Mouse (Mus musculus): Measurements from ENCODE around the gene Gna13.

Gna13 gene

DNA sequence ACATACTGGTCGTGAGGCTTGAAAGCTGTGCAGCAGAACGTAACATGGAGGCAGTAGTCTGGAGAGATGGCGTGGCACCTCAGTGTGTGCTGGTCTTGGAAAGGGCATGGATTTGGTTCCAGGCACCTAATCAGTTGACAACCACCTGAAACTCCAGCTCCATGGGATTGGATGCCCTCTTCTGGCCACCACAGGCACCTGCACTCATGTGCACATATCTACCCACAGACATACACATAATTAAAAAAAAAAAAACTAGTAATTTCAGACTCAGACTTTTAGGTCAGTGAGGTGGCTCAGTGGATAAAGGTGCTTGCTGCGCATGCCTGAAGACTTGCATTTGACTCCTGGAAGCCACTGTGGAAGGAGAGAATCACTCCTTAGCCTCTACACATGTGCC is 59.6 kb downstream of the Gna13 start:
- no peak for DNase-seq (ENCODE audit: low spot score in 2 of 2)

DNA sequence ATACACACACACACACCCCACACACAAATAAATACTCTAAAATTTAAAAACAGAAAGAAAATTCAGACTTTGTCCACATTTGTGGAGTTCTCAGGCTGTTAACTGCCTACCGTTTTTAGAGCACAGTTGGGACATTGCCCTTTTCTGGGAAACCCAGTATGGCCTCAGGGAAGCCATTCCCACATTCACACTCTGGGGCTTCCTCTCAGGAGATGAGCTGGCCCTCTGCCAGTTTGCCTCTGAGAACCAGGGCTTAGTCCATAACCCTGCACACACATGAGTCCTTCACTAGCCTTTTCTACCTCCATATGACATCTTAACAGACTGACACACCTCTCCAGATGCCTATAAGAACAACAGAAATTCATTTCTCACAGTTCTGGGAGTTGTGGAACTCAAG is 60.7 kb downstream of the Gna13 start:
- DNase-seq (ENCODE audit: low spot score in 2 of 2): no peak

DNA sequence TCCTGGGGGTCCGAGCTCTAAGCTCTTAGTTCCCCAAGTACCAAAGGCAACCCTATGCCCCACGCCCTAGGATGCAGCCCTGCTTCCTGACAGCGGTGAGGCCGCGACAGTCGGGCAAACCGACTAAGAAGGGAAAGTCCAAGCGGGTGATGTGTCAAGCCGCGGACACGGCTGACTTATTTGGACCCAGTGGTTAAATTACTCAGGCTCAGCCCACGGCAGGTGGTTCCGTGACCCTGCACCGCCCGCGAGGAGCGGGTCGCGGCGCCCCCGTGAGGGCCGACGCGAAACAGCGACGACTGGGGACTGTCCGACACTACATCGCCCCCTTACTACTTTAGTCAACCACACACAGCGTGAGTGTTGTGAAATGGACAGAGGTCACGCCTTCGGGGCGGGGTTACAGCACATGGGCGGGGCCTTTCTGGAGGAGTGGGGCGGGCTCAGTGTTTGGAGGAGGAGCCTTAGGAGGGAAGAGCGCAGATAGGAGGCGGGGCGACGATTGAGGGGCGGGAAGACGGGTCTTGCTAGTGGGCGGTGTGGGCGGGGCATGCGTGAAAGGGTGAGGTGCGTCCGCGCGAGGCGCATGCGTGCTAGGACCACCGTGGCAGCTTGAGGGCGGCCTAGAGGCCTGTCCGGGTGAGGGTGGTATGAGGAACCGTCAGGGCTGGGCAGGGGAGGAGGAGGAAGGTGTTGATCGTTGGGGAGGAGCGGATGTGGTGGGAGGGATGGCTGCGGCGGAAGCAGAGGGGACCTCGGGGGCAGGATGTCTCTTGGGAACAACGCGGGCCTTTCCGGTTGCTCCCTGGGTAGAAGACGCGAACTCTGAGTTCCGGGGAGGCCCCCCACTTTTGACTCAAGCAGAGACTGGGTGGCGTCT is 63.0 kb downstream of the Gna13 start, which contains the start of gene Amz2:
TSS of gene Amz2 (plus strand) at position 555 of the 880 bp plus-strand sequence.
- DNase-seq (ENCODE audit: low spot score in 2 of 2): peak; percentile 97

DNA sequence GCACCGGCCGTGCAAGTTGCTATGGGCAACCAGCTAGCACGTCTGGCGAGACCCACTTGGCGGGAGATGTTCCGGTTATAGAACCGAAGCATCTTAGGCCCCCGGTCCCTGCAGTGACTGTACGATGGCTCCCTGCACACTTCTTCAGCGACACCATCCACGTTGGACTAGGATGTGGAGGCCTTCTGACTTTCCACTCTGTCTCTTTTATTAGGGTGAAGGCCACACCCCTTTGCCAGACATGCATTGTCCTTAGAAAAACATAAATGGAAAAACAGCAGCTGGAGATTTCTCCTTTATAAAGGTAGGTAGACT is 63.6 kb downstream of the Gna13 start:
- no peak for DNase-seq (ENCODE audit: low spot score in 2 of 2)

DNA sequence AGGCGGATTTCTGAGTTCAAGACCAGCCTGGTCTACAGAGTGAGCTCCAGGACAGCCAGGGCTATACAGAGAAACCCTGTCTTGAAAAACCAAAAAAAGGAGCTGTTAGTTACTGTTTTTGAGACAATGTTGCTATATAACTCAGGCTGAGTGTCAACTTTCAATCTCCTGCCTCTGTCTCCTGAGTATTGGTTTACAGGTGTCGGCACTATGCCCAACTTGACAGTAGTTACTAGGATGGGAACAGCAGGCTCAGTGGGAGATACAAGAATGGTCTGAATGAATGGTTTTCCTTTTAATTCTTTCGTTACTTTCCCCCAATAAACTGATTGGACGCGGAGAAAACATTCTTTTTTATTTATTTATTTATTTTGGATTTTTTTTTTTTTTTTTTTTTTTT is 64.7 kb downstream of the Gna13 start:
- DNase-seq (ENCODE audit: low spot score in 2 of 2): no peak

DNA sequence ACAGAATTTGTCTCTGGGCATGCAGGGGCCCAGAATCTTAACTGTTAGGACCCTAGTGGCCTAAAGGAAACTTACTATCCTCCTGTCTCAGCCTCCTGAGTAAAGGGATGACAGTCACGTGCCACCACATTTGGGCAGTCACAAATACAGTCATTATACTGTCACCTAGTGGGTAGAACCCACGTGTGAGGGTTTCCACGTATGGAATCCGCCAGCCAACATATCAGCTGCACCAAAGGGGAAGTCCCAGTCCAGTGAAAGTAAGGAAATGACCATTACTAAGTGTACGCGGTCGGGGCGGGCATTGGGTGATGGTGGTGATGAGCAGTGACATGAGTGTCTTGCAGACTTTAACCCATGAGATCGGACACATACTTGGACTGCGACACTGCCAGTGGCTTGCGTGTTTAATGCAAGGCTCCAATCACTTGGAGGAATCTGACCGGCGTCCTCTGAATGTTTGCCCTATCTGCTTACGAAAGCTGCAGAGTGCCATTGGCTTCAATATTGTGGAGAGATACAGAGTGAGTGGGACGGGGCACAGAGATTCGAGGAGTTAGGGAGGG is 71.7 kb downstream of the Gna13 start:
- no peak for DNase-seq (ENCODE audit: low spot score in 2 of 2)

DNA sequence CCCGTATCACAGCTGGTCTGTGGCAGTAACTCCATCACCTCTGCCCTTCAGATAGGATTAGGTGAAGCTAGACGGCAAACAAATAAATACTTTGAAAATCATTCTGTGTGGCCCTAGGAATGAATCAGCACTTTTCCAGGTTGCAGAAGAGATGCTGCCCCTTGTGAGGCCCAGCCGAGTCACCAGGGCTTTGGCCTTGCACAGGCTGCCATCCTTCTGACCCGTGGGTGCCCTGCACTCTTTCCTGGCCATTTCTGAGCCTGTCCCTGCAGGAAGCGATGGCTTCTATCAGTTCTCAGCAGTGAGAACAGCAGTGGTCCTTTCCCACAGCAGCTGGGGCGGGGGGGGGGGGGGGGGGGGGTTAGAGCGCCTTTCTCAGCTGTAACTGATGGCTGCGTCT is 74.3 kb downstream of the Gna13 start:
- DNase-seq (ENCODE audit: low spot score in 2 of 2): no peak

DNA sequence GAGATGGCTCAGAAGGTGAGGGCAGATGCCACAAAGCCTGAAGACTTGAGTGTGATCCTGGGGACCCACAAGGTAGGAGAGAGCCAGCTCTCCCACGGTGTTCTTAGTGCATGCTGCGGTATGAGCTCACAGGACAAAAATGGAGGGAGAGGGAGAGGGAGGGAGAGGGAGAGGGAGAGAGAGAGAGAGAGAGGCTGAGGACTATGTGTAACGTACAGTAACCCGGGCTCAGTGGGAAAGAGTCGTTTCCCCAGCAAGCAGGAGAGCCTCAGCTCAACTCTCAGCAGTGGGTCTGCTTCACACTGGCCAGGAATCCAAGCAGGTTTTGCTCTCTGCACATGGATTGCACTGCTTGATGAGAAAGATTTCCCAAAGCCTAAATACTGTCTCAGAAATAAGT is 76.6 kb downstream of the Gna13 start:
- no peak for DNase-seq (ENCODE audit: low spot score in 2 of 2)

DNA sequence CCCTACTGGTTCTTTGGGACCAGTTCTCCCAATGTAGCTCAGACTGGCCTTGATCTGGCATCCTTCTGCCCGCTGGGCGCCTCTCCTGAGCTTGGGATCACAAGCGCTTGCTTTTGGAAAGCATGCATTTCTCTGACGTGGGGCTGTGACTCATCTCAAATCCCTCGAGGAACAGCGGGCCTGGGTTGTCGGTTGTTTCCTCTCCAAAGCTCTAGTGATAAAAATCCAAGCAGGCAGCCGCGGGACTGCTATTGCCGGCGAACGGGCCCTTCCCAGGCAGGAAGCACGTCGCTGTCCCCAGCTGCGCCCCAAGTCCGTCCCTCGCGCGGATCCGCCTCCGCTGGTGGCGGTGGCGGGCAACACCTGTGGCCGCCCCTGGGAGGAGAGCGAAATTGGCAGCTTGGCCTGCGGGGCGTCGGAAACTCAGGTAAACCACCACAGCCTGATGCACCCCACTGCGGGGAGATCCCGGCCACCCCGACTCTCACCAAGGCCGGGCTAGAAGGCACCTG is 77.3 kb downstream of the Gna13 start:
- DNase-seq (ENCODE audit: low spot score in 2 of 2): peak; percentile 34 to 45

DNA sequence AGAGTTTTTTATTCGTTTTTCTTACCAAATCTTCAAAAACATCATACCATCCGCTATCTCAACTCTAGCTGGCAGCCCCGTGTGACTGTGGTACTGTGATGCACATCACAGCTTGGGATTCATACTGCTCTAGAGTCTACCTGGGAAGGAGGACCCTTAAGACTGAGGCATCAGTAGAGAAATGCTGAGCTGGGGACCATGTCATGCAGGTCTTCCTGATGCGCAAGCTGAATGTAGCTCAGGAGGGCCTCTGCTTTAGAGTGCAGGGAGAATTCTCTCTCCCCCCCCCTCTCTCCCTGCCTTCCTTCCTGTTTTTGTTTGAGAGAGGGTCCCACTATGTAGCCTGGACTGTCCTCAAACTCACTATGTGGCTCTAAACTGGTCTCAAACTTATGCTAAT is 78.0 kb downstream of the Gna13 start:
- DNase-seq (ENCODE audit: low spot score in 2 of 2): no peak

DNA sequence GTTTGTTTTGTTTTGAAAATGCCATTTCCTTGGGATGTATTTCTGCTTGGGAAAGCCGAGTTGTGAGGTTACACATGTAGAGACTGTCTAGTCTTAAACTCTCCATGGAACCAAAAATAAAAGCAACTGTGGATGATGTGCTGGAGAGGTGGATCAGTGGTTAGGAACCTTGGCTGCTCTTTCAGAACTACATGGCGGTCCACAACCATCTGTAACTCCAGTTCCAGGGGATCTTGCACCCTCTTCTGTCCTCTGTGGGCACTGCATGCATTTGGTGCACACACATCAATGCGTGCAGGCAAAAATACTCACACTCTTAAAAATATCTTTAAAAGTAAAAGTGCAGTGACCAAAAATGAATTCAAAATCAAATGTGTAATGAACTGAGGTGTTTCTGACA is 78.5 kb downstream of the Gna13 start:
- DNase-seq (ENCODE audit: low spot score in 2 of 2): no peak

DNA sequence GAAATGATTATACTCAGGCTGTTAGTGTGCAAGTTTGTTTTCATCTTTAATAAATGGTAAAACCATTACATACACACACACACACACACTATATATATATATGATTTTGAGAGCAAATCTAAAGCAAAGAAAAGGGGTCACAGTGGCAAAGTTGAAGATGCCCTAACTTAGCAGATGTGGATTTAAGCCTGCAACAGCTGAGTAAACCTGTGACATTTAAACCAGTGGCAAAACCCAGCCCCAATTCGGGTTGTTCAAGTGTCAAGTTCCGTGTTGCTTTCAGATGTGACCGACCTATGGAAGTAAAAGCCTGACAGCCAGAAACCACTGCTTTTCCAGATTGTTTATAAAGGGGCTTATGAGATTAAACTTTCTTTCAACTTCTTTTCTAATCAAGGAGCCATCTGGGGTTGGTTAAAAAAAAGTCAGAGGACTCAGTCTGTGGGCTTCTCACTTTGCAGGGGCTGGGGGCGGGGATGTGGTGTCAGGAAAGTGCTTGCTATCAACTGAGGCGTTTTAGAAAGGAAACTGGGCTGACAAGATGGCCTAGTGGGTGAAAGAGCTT is 79.6 kb downstream of the Gna13 start:
- DNase-seq (ENCODE audit: low spot score in 2 of 2): no peak

DNA sequence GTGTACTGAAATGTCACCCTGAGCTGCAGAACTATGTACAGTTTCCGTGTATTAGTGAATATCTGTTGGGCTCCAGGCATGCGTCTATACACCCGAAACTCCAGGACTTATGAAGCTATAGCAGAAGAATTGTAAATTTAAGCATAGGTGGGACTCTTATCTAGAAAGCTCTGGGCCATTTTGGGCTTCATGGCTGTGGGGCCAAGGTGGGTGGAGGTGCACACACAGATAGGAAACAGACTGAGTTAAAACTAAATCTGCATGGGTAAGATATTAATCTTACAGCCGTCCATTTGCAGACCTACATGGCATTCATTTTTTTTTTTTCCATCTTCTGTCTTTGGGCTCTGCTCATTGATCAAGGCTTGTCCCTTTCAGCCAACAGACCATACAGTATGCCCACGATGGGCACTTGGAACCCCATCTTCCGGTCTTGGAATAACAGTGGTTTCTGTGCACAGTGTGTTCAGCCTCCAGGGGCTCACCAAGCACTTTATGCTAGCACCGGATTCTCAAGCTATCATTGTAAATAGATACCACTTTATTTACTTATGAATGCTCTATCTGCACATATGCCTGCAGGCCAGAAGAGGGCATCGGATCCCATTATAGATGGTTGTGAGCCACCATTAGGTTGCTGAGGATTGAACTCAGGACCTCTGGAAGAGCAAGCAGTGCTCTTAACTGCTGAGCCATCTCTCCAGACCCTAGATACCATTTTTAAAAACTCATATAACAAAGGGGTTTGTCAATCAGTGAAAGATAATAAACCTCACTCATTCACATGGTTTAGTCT is 81.0 kb downstream of the Gna13 start:
- no peak for DNase-seq (ENCODE audit: low spot score in 2 of 2)

DNA sequence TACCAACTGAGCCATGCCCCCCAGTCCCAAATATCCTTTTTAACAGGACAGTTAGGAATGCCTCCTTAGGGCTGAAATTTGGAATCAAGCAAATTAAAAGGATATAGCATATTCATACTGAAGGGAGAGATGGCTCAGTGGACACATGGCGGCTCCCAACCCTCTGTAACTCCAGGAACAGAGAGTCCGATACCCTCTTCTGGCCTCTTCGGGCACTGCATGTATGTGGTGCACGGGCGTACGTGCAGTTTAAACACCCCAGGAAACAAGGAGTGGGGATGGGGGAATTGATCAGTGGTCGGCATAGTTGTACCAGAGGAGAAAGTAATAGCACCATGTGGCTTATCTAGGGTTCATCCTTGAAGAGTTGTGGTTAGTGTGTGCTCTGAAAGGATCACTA is 82.0 kb downstream of the Gna13 start:
- DNase-seq (ENCODE audit: low spot score in 2 of 2): no peak

DNA sequence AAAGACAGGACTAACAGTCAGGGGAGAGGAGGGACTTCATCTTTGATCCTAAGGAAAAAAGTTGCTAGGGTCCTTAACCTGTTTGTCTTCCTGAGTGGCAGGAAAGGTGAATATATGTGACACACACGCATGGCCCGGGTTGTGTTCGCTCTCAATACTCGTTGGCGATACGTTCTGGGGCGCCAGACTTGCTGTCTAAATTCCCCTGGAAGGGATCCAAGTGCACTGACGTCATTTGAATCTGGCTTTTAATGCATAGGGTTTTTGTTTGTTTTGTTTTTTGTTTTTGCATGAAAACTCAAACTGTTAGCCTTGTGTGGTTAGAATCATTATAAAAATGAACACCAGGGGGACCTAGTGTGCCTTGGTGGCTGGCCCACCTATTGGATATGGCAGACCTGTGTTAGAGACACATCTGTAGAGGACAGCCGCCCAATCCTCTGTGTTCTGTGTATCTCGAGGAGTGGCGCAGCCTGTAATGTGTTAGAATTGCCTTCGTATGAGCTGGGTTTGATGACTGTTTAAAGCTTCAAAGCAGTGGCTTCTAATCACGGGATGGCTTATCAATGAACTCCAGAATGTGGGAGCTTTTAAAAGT is 82.9 kb downstream of the Gna13 start:
- no peak for DNase-seq (ENCODE audit: low spot score in 2 of 2)
